Mouse (Mus musculus): ENCODE measurements around the gene Gm20388. TPM values are rescaled to one million over a fixed set of nuclear protein-coding genes. Genes with fewer than 3 reads are reported as not detected.

Gene Gm20388
- polyA plus RNA-seq, 1 experiment: 49.7 TPM

DNA sequence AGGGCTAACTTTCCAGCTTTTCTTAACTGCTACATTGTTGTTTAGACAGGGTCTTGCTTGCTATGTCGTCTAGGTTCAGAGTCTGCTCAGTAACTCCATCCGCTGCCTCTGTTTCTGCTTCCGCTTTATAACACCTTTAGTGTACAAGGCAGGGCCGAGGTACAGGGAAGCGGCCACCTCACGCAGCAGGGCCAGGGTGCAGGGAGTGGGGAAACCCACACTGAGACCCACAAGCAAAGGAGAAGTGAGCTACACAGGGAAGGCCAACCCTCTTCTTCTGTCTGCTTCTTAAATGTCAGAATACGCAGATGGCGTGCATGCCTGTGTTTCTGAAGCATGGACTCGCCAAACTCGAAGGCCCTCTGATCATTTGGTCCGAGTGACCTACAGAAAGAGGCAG lies 568.1 kb downstream of the Gm20388 start:
- TF ChIP-seq CTCF (conservative IDR thresholded peaks at IDR 0.05; ENCODE audit: insufficient read depth, insufficient read length, low read depth, low read length) (no peak), POLR2A (IDR thresholded peaks at IDR 0.05; ENCODE audit: low read depth, low read length) (no peak)
- H3K27ac ChIP-seq (ENCODE audit: insufficient read depth, low read depth, low read length): no peak overlapping the region
- H3K4me3 ChIP-seq (ENCODE audit: insufficient read depth, low read depth, low read length): no peak overlapping the region
- H3K27me3 ChIP-seq (replicated peaks; ENCODE audit: control insufficient read depth, insufficient read depth, low read length): no peaks in the 10 kb centered on the region
- no peaks in the 10 kb centered on the region for H3K36me3 ChIP-seq (ENCODE audit: control insufficient read depth, insufficient read depth, low read length)
- WGBS: 91% methylated on average over 11 of the region's 11 CpGs
- no peak for DNase-seq
- no peaks in the 10 kb centered on the region for H3K4me1 ChIP-seq (ENCODE audit: control insufficient read depth, insufficient read depth, low read length)

DNA sequence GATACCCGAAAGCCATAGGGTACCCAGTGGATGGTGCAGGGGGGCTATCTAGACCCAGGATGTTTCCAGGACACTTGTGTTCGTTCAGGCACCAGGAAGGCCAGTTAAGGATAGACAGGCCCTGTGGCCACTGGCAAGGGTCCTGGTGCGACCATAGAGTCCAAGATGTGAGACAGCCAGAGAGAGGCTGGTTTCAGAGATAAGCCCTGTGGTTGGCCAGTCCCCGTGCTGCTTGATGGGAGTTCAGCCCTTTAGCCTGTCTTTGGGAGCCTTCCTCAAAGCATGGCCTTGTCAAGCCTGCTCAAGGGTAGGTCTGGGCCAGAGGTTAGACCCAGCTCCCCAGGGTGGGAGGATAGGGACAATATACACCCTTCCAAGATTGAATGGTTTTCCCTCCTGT lies 569.0 kb downstream of the Gm20388 start:
- Histone ChIP-seq H3K27me3 (replicated peaks; ENCODE audit: control insufficient read depth, insufficient read depth, low read length) (no peaks in the 10 kb centered on the region), H3K36me3 (ENCODE audit: control insufficient read depth, insufficient read depth, low read length) (no peaks in the 10 kb centered on the region), H3K4me1 (ENCODE audit: control insufficient read depth, insufficient read depth, low read length) (no peaks in the 10 kb centered on the region), H3K4me3 (ENCODE audit: insufficient read depth, low read depth, low read length) (no peak overlapping the region), H3K27ac (ENCODE audit: insufficient read depth, low read depth, low read length) (no peak overlapping the region)
- TF ChIP-seq POLR2A (IDR thresholded peaks at IDR 0.05; ENCODE audit: low read depth, low read length) (no peak), CTCF (conservative IDR thresholded peaks at IDR 0.05; ENCODE audit: insufficient read depth, insufficient read length, low read depth, low read length) (no peak)
- 91% methylated on average over 4 of the region's 4 CpGs for WGBS
- no peak for DNase-seq

DNA sequence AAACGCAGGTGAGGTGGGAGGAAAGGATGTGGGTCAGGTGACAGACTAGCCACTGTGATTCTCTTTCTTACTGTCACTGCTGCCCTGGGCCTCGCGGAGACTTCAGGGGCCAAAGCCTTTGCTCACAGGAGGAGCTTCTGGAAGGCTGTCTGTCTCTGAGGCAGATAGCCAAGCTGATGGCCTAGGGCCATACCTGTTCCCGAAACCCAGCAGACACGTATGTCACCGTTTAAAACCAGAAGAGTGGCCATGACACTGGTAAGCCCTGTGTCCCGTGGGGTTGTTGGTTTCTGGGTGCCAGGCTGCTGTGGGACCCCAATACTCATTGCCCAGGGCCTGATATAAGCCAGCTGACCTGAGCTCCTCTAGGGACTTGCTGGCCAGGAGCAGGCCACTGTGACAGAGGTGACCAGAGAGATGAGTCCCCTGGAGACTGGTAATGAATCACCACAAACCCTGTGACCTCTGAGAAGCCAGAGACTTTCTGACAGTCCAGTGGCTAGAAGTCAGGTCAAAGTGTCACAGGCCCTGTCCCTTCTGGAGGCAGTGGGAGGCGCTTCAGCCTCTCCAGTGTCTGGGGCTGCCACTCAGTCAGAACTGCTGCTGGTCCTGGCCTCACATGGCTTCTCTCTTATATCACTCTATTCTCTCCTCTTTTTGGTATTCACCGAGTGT lies 571.5 kb downstream of the Gm20388 start:
- no peak overlapping the region for H3K27ac ChIP-seq (ENCODE audit: insufficient read depth, low read depth, low read length)
- peak; percentile 71 for DNase-seq
- H3K27me3 ChIP-seq (replicated peaks; ENCODE audit: control insufficient read depth, insufficient read depth, low read length): no peaks in the 10 kb centered on the region
- WGBS: 67% methylated on average over 9 of the region's 9 CpGs
- H3K36me3 ChIP-seq (ENCODE audit: control insufficient read depth, insufficient read depth, low read length): no peaks in the 10 kb centered on the region
- no peak for TF ChIP-seq CTCF (conservative IDR thresholded peaks at IDR 0.05; ENCODE audit: insufficient read depth, insufficient read length, low read depth, low read length)
- no peak for TF ChIP-seq POLR2A (IDR thresholded peaks at IDR 0.05; ENCODE audit: low read depth, low read length)
- H3K4me1 ChIP-seq (ENCODE audit: control insufficient read depth, insufficient read depth, low read length): no peaks in the 10 kb centered on the region
- H3K4me3 ChIP-seq (ENCODE audit: insufficient read depth, low read depth, low read length): no peak overlapping the region

DNA sequence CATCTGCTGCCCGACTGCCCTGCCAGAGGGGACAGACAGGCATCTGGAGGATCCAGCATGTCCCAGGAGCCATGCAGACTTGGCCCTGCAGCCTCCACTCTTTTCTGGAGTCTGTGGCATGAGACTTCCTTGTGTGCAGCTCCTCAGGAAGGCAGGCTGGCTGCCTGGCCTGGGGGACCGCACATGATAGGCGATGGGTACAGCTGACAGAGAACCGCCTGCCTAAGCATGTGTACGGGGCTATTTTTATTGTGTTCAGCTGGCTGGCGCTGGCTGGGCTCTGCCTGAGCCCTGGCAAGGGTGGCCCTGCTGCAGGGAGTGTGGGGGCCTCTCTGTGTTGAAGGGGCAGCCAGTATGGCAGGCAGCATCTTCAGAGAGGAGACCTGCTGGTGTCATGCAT lies 573.8 kb downstream of the Gm20388 start:
- no peaks in the 10 kb centered on the region for H3K27me3 ChIP-seq (replicated peaks; ENCODE audit: control insufficient read depth, insufficient read depth, low read length)
- TF ChIP-seq CTCF (conservative IDR thresholded peaks at IDR 0.05; ENCODE audit: insufficient read depth, insufficient read length, low read depth, low read length): no peak
- no peak for TF ChIP-seq POLR2A (IDR thresholded peaks at IDR 0.05; ENCODE audit: low read depth, low read length)
- H3K27ac ChIP-seq (ENCODE audit: insufficient read depth, low read depth, low read length): no peak overlapping the region
- H3K4me1 ChIP-seq (ENCODE audit: control insufficient read depth, insufficient read depth, low read length): no peaks in the 10 kb centered on the region
- no peak for DNase-seq
- no peak overlapping the region for H3K4me3 ChIP-seq (ENCODE audit: insufficient read depth, low read depth, low read length)
- 75% methylated on average over 6 of the region's 6 CpGs for WGBS
- H3K36me3 ChIP-seq (ENCODE audit: control insufficient read depth, insufficient read depth, low read length): no peaks in the 10 kb centered on the region

DNA sequence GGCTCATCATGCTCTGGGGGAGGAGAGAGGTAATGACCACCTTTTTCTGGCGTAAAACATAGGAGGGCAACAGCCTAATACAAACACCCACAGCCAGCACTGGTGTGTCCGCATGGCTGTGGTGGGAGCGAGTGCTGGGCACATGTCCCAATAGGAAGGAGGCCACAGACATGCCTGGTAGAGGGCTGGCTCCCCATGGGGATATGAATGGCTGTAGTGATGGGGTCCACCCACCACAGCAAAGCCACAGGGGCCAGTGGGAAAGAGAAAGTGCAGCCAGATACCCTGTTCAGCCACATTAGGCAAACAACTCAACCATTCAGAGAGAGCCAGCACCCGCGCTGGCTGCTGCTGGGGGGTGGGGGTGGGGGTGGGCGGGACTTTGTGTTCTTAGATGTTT lies 574.5 kb downstream of the Gm20388 start:
- no peak for DNase-seq
- 61% methylated on average over 6 of the region's 6 CpGs for WGBS
- peaks cover 5% of the 10 kb centered on the region; the same call in 1 of the 2 replicates for H3K4me1 ChIP-seq (ENCODE audit: control insufficient read depth, insufficient read depth, low read length)

DNA sequence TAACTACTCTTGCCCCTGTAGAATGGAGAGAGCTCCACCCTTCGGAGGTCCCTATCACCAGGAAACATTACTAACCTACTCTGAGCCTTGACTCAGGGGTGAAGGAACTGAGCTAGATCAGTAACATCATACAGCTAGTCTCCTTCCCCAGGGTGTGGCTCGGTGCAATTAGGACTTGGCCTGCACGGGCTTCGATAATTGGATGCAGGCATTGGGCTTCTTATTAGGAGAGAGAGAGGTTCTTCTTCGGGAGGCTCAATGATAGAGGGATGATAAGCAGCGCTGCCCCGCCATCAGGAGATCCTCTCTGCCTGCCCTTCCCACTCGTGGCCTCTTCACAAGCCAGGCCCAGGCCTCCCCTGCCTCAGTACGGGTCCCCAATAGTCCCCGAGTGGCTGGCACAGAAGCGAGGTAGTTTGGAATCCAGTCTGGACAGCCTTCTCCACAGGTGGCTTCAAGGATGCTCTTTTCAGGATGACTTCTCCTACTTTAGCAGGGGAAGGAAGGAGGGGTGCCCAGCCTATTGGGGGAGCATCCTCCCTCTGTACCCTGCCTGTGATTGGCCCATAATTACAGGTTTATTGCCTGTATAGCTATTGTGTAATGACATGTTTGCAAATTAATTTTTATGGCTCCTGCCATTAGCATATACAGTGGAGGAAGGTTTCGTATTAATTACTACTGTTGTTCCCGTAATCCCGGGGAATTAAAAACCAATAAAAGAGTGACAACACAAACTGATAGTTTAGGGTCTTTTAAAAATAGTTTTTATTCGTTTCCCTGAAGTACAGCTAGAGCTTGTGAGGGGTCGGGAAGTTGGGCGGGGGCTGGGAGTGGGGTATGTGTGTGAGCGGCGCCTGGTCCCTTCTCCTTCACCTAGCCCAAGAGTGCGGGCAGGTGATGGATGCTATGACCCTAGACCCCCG lies 575.2 kb downstream of the Gm20388 start:
- Histone ChIP-seq H3K36me3 (ENCODE audit: control insufficient read depth, insufficient read depth, low read length) (no peaks in the 10 kb centered on the region), H3K4me1 (ENCODE audit: control insufficient read depth, insufficient read depth, low read length) (peaks cover 10% of the 10 kb centered on the region; the same call in 1 of the 2 replicates), H3K4me3 (ENCODE audit: insufficient read depth, low read depth, low read length) (no peak overlapping the region), H3K27me3 (replicated peaks; ENCODE audit: control insufficient read depth, insufficient read depth, low read length) (no peaks in the 10 kb centered on the region), H3K27ac (ENCODE audit: insufficient read depth, low read depth, low read length) (no peak overlapping the region)
- DNase-seq: no peak
- TF ChIP-seq CTCF (conservative IDR thresholded peaks at IDR 0.05; ENCODE audit: insufficient read depth, insufficient read length, low read depth, low read length): no peak
- no peak for TF ChIP-seq POLR2A (IDR thresholded peaks at IDR 0.05; ENCODE audit: low read depth, low read length)
- WGBS: 56% methylated on average over 21 of the region's 21 CpGs

More for the DNA sequence above, 574.5 kb downstream of the Gm20388 start:
- Histone ChIP-seq H3K4me3 (ENCODE audit: insufficient read depth, low read depth, low read length) (no peak overlapping the region), H3K36me3 (ENCODE audit: control insufficient read depth, insufficient read depth, low read length) (no peaks in the 10 kb centered on the region), H3K27me3 (replicated peaks; ENCODE audit: control insufficient read depth, insufficient read depth, low read length) (no peaks in the 10 kb centered on the region), H3K27ac (ENCODE audit: insufficient read depth, low read depth, low read length) (no peak overlapping the region)
- TF ChIP-seq POLR2A (IDR thresholded peaks at IDR 0.05; ENCODE audit: low read depth, low read length): no peak
- TF ChIP-seq CTCF (conservative IDR thresholded peaks at IDR 0.05; ENCODE audit: insufficient read depth, insufficient read length, low read depth, low read length): no peak

All from kidney, adult 2 months (tissue).